Mouse (Mus musculus): ENCODE measurements around the gene Mex3d. TPM values are rescaled to one million over a fixed set of nuclear protein-coding genes. Genes with fewer than 3 reads are reported as not detected.

The Mex3d gene
- total and polyA plus RNA-seq, 3 experiments, result 15.6 to 18.8 TPM; not detected in 1

DNA sequence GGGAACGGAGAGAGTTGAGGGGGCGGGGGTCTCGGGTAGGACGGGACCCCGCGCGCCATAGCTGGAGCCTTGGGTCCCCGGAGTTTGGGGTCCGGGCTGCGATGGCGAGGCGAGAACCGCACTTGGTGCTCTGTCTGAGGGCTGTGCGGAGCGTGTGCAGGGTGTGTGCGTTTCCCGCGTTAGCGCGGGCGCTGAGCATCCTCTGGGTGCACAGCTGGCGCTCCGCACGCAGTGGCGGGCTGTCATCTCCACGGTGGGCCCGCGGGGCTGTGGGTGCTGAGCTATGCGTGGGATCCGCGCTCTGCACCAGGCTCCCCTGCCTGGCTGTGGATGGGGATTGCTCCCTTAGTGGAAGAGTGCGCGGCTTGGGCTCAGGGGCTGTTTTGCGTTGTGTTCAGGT is 30.7 kb downstream of the Mex3d start:
- Histone ChIP-seq H3K9me3 (replicated peaks; ENCODE audit: insufficient read depth, low read length) (no peaks in the 10 kb centered on the region), H3K4me3 (ENCODE audit: control insufficient read depth in 1 of 2, insufficient read depth in 1 of 2, low read depth in 2 of 2, low read length in 2 of 2) (no peak overlapping the region), H3K4me1 (ENCODE audit: control insufficient read depth in 1 of 2, insufficient read depth in 2 of 2, low read length in 2 of 2) (peaks cover 14 to 19% of the 10 kb centered on the region in 2 experiments), H3K27ac (ENCODE audit: control insufficient read depth, low read depth, low read length) (no peak overlapping the region), H3K27me3 (ENCODE audit: control insufficient read depth in 1 of 2, insufficient read depth in 2 of 2, low read length in 2 of 2) (no peaks in the 10 kb centered on the region), H3K9ac (ENCODE audit: control insufficient read depth, low read depth, low read length, poor library complexity, severe bottlenecking) (no peak overlapping the region), H3K79me2 (ENCODE audit: control insufficient read depth, insufficient read depth, low read length, poor library complexity) (no peaks in the 10 kb centered on the region), H3K36me3 (ENCODE audit: control insufficient read depth in 1 of 2, insufficient read depth in 2 of 2, low read length in 2 of 2) (peaks cover 0 to 10% of the 10 kb centered on the region in 2 experiments; a peak in 2 of 4 replicates)
- no peak for TF ChIP-seq MEF2A (IDR thresholded peaks at IDR 0.05; ENCODE audit: extremely low read depth, insufficient replicate concordance, low read depth, low read length, poor library complexity, severe bottlenecking)
- DNase-seq (ENCODE audit: low read depth, low spot score), result no peak

GRCm38 (mm10) chr10:80356001-80356682 is 31.3 kb downstream of the Mex3d start, which contains the start of gene Plk5:
Gene Plk5 (plus strand): TSS chr10:80356459.
- H3K79me2 ChIP-seq (ENCODE audit: control insufficient read depth, insufficient read depth, low read length, poor library complexity), result no peaks in the 10 kb centered on the region
- H3K27ac ChIP-seq (ENCODE audit: control insufficient read depth, low read depth, low read length), result no peak within 1 kb of the TSS
- H3K27me3 ChIP-seq (ENCODE audit: control insufficient read depth in 1 of 2, insufficient read depth in 2 of 2, low read length in 2 of 2), result no peaks in the 10 kb centered on the region
- peaks cover 14 to 21% of the 10 kb centered on the region in 2 experiments for H3K4me1 ChIP-seq (ENCODE audit: control insufficient read depth in 1 of 2, insufficient read depth in 2 of 2, low read length in 2 of 2)
- H3K4me3 ChIP-seq (ENCODE audit: control insufficient read depth in 1 of 2, insufficient read depth in 1 of 2, low read depth in 2 of 2, low read length in 2 of 2), result no peak within 1 kb of the TSS
- no peak for TF ChIP-seq TAL1 (IDR thresholded peaks at IDR 0.05; ENCODE audit: low read length)
- peaks cover 0 to 10% of the 10 kb centered on the region in 2 experiments; a peak in 2 of 4 replicates for H3K36me3 ChIP-seq (ENCODE audit: control insufficient read depth in 1 of 2, insufficient read depth in 2 of 2, low read length in 2 of 2)
- H3K9me3 ChIP-seq (replicated peaks; ENCODE audit: insufficient read depth, low read length), result no peaks in the 10 kb centered on the region
- H3K9ac ChIP-seq (ENCODE audit: control insufficient read depth, low read depth, low read length, poor library complexity, severe bottlenecking), result no peak within 1 kb of the TSS
- no peak for DNase-seq (ENCODE audit: low read depth, low spot score)

GRCm38 (mm10) chr10:80355431-80355830 is 32.0 kb downstream of the Mex3d start:
- DNase-seq (ENCODE audit: low read depth, low spot score), result no peak
- no peaks in the 10 kb centered on the region for H3K79me2 ChIP-seq (ENCODE audit: control insufficient read depth, insufficient read depth, low read length, poor library complexity)
- no peak overlapping the region for H3K27ac ChIP-seq (ENCODE audit: control insufficient read depth, low read depth, low read length)
- H3K4me1 ChIP-seq (ENCODE audit: control insufficient read depth in 1 of 2, insufficient read depth in 2 of 2, low read length in 2 of 2), result peaks cover 14 to 21% of the 10 kb centered on the region in 2 experiments
- H3K36me3 ChIP-seq (ENCODE audit: control insufficient read depth in 1 of 2, insufficient read depth in 2 of 2, low read length in 2 of 2), result peaks cover 0 to 10% of the 10 kb centered on the region in 2 experiments; a peak in 2 of 4 replicates
- no peaks in the 10 kb centered on the region for H3K9me3 ChIP-seq (replicated peaks; ENCODE audit: insufficient read depth, low read length)
- no peak overlapping the region for H3K4me3 ChIP-seq (ENCODE audit: control insufficient read depth in 1 of 2, insufficient read depth in 1 of 2, low read depth in 2 of 2, low read length in 2 of 2)
- H3K9ac ChIP-seq (ENCODE audit: control insufficient read depth, low read depth, low read length, poor library complexity, severe bottlenecking), result no peak overlapping the region
- H3K27me3 ChIP-seq (ENCODE audit: control insufficient read depth in 1 of 2, insufficient read depth in 2 of 2, low read length in 2 of 2), result no peaks in the 10 kb centered on the region
- TF ChIP-seq SMC3 (IDR thresholded peaks at IDR 0.05; ENCODE audit: low read depth, low read length), result no peak
- TF ChIP-seq MYC (IDR thresholded peaks at IDR 0.05; ENCODE audit: low read depth, low read length), result no peak
- no peak for TF ChIP-seq GABPA (IDR thresholded peaks at IDR 0.05; ENCODE audit: low read depth, low read length)
- TF ChIP-seq MEF2A (IDR thresholded peaks at IDR 0.05; ENCODE audit: extremely low read depth, insufficient replicate concordance, low read depth, low read length, poor library complexity, severe bottlenecking), result no peak
- no peak for TF ChIP-seq TAL1 (IDR thresholded peaks at IDR 0.05; ENCODE audit: low read length)
- TF ChIP-seq ETS1 (IDR thresholded peaks at IDR 0.05; ENCODE audit: low read depth, low read length), result no peak
- TF ChIP-seq KAT2A (conservative IDR thresholded peaks at IDR 0.05; ENCODE audit: low read depth, low read length), result no peak
